Mouse (Mus musculus) urinary bladder, postnatal 36 days (tissue): Measurements from ENCODE around the gene Odaph.

Experiments
- DNase-seq, 2 experiments: peaks; one replicate each; pipeline ENCODE4 v3.0.0; 2022; ENCODE audit warnings: low spot score in 2 of 2, mixed read lengths in 1 of 2

The Odaph gene

GRCm38 (mm10) chr5:91989261-91989660 lies 2.0 kb downstream of the Odaph start:
- no peak for DNase-seq

- DNase-seq, result no peak
These were observed 4.1 kb downstream of the Odaph start for GRCm38 (mm10) chr5:91991191-91991937.

- DNase-seq, result no peak
These were observed 5.8 kb downstream of the Odaph start for GRCm38 (mm10) chr5:91993061-91993460.

GRCm38 (mm10) chr5:91994546-91994945 lies 7.3 kb downstream of the Odaph start:
- no peak for DNase-seq

GRCm38 (mm10) chr5:92000770-92001169 lies 13.5 kb downstream of the Odaph start:
- no peak for DNase-seq

- peak in 1 of 2 experiments; percentile 4 for DNase-seq
These were observed 15.7 kb downstream of the Odaph start for GRCm38 (mm10) chr5:92003011-92003410.

GRCm38 (mm10) chr5:92009827-92010226 lies 22.6 kb downstream of the Odaph start:
- no peak for DNase-seq

GRCm38 (mm10) chr5:92011756-92012155 lies 24.5 kb downstream of the Odaph start:
- DNase-seq, result no peak

GRCm38 (mm10) chr5:92019960-92020359 lies 32.7 kb downstream of the Odaph start:
- DNase-seq, result no peak

GRCm38 (mm10) chr5:92042377-92043348 lies 55.4 kb downstream of the Odaph start:
- peak; percentile 92 to 96 for DNase-seq

GRCm38 (mm10) chr5:92043783-92044182 lies 56.5 kb downstream of the Odaph start, which contains the start of gene Cdkl2:
Gene Cdkl2 (minus strand): TSS chr5:92043883.
- DNase-seq, result no peak
